Mouse (Mus musculus) forebrain, embryonic 12.5 days (tissue): ENCODE measurements around the gene Cd79a. TPM values are rescaled to one million over a fixed set of nuclear protein-coding genes. Genes with fewer than 3 reads are reported as not detected.
A peak's percentile ranks its signal among the peaks of the same experiment; 100 is the strongest.

Source experiments
- ATAC-seq: fragments of 200-750 bp; cut with Nextera tagmentation; 2 replicates; pipeline ENCODE4 v1.8.0; 2017; ENCODE audit warnings: moderate TSS enrichment; ENCODE audit not compliant: low FRiP score
- H3K27ac ChIP-seq: fragments of 300-500 bp; sonication (generic); 2 replicates; pipeline ENCODE4 v1.5.1; 2016; ENCODE audit warnings: mild to moderate bottlenecking
- H3K27me3 ChIP-seq: fragments of 300-500 bp; sonication (generic); 2 replicates; pipeline ENCODE4 v1.6.1; 2016; ENCODE audit warnings: mild to moderate bottlenecking
- H3K36me3 ChIP-seq: fragments of 300-500 bp; sonication (generic); replicated peaks from 2 replicates; pipeline ENCODE4 v1.6.1; 2016; ENCODE audit warnings: mild to moderate bottlenecking
- H3K4me1 ChIP-seq: fragments of 300-500 bp; sonication (generic); 2 replicates; pipeline ENCODE4 v1.6.1; 2016
- H3K4me2 ChIP-seq: fragments of 300-500 bp; sonication (generic); 2 replicates; pipeline ENCODE4 v1.6.1; 2016; ENCODE audit warnings: mild to moderate bottlenecking, moderate library complexity
- H3K4me3 ChIP-seq: fragments of 300-500 bp; sonication (generic); replicated peaks from 2 replicates; pipeline ENCODE4 v1.5.1; 2016; ENCODE audit warnings: mild to moderate bottlenecking
- H3K9ac ChIP-seq: fragments of 300-500 bp; sonication (generic); 2 replicates; pipeline ENCODE4 v1.6.1; 2016; ENCODE audit warnings: mild to moderate bottlenecking
- H3K9me3 ChIP-seq: fragments of 300-500 bp; sonication (generic); 2 replicates; pipeline ENCODE4 v1.6.1; 2016
- WGBS: fragments of 180-500 bp; shearing (Covaris S2); methylation state at CpG from one replicate; pipeline ENCODE4 v1.1.7; 2016; 5-methylcytosine and 5-hydroxymethylcytosine counted together
- polyA plus RNA-seq: library from polyadenylated mRNA; unstranded; fragments of >200 nt; fragmentation: Nextera tagmentation; extraction: Ambion mirVana; gene quantifications from 2 replicates; pipeline ENCODE4 v1.2.1, GENCODE M21; 2016

Gene Cd79a
- 0.22 TPM in 1 of 2 replicates, not detected in the other for polyA plus RNA-seq

DNA sequence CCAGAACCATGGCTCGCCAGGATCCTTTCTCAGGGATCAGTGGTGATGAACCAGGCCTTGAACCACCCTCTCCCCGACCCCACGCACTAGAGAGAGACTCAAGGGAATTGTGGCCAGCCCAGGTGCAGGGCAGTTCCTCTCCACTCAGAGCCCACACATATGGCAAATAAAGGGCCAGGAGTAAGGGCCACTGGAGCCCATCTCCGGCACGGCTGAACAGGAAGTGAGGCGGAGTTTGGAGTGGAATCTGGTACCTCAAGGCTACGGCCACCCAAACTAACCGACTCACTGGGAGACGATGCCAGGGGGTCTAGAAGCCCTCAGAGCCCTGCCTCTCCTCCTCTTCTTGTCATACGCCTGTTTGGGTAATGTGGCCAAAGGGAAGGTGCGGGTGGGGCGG lies at the start of gene Cd79a:
Cd79a (plus strand) TSS at position 158 of the 400 bp plus-strand sequence.
- H3K4me1 ChIP-seq, result no peaks in the 10 kb centered on the region
- no peak within 1 kb of the TSS; the same call in 1 of the 2 replicates for H3K9ac ChIP-seq
- WGBS, result 79% methylated on average over 12 of the region's 12 CpGs
- H3K27me3 ChIP-seq, result no peaks in the 10 kb centered on the region
- ATAC-seq, result no peak
- H3K4me2 ChIP-seq, result no peak within 1 kb of the TSS
- no peak within 1 kb of the TSS for H3K27ac ChIP-seq
- H3K36me3 ChIP-seq, result no peaks in the 10 kb centered on the region
- H3K4me3 ChIP-seq, result no peak within 1 kb of the TSS
- no peaks in the 10 kb centered on the region for H3K9me3 ChIP-seq

DNA sequence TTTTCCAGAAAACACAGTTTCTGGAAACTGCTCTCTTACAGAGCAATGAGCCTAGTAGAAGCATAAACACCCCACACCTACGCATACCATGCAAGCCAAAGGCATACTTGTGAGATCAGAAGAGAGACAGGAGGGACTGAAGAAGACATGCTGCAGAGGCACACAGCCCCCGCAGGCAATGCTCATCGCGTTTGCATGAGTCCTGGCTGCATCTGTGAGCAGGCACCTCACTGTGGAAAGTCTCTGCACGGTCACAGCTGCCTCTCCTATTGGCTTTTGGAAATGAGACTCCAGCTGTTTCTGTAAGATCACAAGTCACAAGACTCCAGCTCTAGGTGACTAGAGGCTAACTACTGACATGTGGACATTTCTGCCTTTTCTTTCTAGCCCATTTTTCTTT lies 47.0 kb upstream of the Cd79a start:
- no peaks in the 10 kb centered on the region for H3K9me3 ChIP-seq
- H3K4me3 ChIP-seq, result no peak overlapping the region
- H3K36me3 ChIP-seq, result no peaks in the 10 kb centered on the region
- ATAC-seq, result no peak
- no peaks in the 10 kb centered on the region for H3K27me3 ChIP-seq
- peaks cover 8% of the 10 kb centered on the region for H3K4me1 ChIP-seq
- no peak overlapping the region for H3K4me2 ChIP-seq
- 30% methylated on average over 5 of the region's 5 CpGs for WGBS
- 0 out of 2 replicates have a peak overlapping the region, but pooled peaks have one; percentile 43 for H3K27ac ChIP-seq
- no peak overlapping the region for H3K9ac ChIP-seq

DNA sequence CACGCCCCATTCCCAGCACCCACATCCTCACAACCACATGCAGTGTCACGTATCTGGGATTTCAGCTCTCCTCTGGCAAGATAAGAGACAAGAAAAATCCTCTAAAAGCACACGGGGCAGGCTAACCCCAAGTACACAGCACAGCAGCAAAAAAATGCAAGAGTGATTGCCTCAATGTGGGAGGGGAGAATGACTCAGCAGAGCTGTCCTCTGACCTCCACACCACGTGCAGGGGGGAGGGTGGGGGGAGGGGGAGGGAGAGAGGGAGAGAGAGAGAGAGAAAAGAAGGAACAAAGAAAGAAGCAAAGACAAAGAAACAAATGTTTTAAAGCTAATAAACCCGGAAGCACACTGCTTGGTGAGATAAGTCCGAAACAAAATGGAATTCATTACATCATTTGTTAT lies 46.3 kb upstream of the Cd79a start:
- Histone ChIP-seq H3K4me2 (no peak overlapping the region), H3K4me1 (peaks cover 8% of the 10 kb centered on the region), H3K27ac (no peak overlapping the region), H3K36me3 (no peaks in the 10 kb centered on the region), H3K9ac (no peak overlapping the region), H3K4me3 (no peak overlapping the region), H3K27me3 (no peaks in the 10 kb centered on the region), H3K9me3 (no peaks in the 10 kb centered on the region)
- WGBS, result 38% methylated on average over 6 of the region's 6 CpGs
- no peak; the same call in 1 of the 2 replicates for ATAC-seq

DNA sequence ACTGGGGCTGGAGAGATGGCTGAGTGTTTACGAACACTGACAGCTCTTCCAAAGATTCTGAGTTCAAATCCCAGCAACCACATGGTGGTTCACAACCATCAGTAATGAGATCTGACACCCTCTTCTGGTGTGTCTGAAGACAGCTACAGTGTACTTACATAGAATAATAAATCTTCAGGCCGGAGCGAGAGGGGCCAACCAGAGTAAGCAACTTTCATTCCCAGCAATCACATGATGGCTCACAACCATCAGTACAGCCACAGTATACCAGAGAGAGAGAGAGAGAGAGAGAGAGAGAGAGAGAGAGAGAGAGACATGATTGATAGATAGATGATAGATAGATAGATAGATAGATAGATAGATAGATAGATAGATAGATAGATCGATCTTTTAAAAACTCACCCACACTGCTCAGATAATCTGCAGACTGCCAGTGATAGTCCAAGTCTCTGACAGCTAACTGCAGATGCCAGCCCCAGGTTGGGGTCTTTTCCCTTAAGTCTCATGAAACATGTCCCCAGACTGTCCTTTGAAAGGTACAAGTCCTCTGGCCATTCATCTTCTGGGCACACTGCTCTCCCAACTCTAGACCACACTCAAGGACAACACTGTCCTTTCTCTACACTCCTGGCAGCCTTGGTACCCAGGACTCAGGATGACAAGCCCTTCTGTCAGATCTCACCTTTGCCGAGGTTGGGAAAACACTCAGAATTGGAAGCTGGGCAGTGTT lies 45.4 kb upstream of the Cd79a start:
- H3K9ac ChIP-seq, result no peak overlapping the region
- no peak overlapping the region for H3K4me2 ChIP-seq
- no peaks in the 10 kb centered on the region for H3K36me3 ChIP-seq
- no peak overlapping the region for H3K27ac ChIP-seq
- H3K9me3 ChIP-seq, result no peaks in the 10 kb centered on the region
- H3K4me3 ChIP-seq, result no peak overlapping the region
- no peak for ATAC-seq
- 82% methylated on average over 5 of the region's 5 CpGs for WGBS
- no peaks in the 10 kb centered on the region for H3K27me3 ChIP-seq
- peaks cover 10% of the 10 kb centered on the region for H3K4me1 ChIP-seq

DNA sequence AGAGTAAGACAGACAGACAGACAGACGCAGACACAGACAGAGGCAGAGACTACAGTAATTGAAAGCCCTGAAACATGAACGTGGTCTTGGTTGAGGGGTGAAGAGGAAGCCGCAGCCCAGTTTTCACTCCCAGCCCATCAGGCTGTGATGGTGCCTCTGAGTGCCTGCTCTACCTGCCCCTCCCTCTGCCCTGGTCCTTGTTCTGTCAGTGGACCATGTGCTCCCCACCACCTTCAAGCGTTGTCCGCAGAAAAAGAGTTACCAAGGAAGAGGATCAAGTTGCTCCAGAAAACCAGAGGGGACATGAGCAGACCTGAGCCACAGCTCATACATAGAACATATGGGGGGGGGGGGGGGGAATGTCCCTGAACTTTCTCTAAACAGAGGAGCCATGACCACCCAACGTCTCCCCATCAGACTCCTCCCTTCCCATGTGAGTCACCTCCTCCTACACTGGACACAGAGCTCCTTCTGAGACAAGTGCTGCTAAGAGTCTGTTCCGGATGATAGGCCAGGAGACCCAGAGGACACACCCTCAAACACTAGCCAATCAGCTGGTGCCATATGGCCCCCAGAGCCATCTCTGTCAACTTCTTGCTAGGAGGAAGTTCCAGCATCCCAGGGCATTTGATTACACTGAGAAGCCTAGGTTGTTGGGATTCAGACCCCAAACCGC lies 44.5 kb upstream of the Cd79a start:
- Histone ChIP-seq H3K27me3 (no peaks in the 10 kb centered on the region), H3K27ac (0 out of 2 replicates have a peak overlapping the region, but pooled peaks have one; percentile 25), H3K4me1 (peaks cover 14% of the 10 kb centered on the region), H3K36me3 (no peaks in the 10 kb centered on the region), H3K9ac (no peak overlapping the region), H3K9me3 (no peaks in the 10 kb centered on the region), H3K4me2 (no peak overlapping the region), H3K4me3 (no peak overlapping the region)
- ATAC-seq, result no peak
- 87% methylated on average over 8 of the region's 8 CpGs for WGBS

DNA sequence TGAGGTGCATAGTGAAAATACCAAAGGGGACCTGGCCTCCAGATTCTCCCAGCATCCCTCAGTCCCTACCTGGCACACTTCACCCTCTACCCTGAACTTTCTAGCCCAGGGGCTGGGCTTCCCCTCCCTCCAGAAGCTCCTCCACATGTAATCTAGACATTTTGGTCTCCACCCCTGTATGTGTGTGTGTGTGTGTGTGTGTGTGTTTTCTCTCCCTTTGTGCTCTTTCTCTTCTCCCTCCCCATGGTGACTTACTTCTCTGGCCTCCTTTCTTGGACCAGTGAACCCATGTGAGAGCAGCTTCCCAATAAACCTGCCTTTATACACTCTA lies 44.0 kb upstream of the Cd79a start:
- peaks cover 14% of the 10 kb centered on the region for H3K4me1 ChIP-seq
- ATAC-seq, result no peak
- no peaks in the 10 kb centered on the region for H3K9me3 ChIP-seq
- no peaks in the 10 kb centered on the region for H3K36me3 ChIP-seq
- no peak overlapping the region for H3K4me2 ChIP-seq
- no peak overlapping the region for H3K27ac ChIP-seq
- H3K27me3 ChIP-seq, result no peaks in the 10 kb centered on the region
- H3K9ac ChIP-seq, result no peak overlapping the region
- no peak overlapping the region for H3K4me3 ChIP-seq

DNA sequence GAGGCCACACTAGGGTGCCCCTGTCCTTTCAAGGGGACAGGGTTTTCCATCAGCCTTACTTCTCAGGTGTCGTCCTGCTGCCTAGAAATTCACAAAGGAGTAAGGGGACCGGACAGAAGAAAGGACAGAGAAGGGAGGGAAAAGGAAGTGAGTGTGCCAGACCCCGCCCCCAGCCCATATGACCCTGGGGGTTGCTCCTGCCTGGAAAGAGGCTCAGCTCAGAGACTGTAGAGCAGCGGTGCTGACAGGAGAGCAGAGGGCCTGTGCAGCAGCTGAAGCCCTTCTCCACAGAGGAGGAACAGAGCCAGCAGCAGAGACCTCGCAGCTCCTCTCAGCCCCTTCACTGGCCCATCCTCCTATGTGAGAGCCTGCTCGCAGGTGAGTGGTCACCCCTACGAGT lies 43.5 kb upstream of the Cd79a start:
- no peak overlapping the region for H3K4me2 ChIP-seq
- no peak overlapping the region for H3K9ac ChIP-seq
- 43% methylated on average over 7 of the region's 7 CpGs for WGBS
- no peak overlapping the region for H3K27ac ChIP-seq
- H3K27me3 ChIP-seq, result no peaks in the 10 kb centered on the region
- H3K9me3 ChIP-seq, result no peaks in the 10 kb centered on the region
- no peak for ATAC-seq
- no peaks in the 10 kb centered on the region for H3K36me3 ChIP-seq
- H3K4me3 ChIP-seq, result no peak overlapping the region
- peaks cover 14% of the 10 kb centered on the region for H3K4me1 ChIP-seq

DNA sequence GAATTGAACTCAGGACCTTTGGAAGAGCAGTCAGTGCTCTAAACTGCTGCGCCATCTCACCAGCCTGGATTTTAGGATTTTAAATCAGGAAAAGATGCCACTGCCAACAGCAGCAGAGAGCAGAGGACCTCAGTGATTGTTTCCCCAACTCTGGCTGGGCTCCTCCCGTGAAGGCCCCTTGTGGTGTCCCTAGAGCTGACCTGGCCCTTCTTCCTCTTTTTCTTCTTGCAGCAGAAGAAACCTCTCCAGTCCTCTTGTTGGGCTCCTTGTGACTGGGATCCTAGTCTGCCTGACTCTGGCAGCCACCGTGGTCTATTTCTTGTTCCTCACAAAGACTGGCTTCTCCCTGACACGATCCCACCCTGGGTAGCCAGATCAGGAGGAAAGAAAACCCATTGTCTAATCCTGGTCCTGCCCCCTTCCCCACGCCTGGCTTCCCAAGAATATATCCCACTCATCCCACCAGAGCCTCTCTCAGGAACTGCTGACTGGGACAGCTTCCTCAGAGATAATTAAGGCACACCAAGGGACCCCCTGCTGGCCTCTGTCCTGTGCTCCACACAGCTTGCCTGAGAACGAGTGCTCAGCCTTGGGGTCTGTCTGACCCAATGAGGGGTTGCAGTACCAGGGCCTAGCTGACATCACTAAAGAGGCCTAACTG lies 40.6 kb upstream of the Cd79a start:
- WGBS, result 25% methylated on average over 6 of the region's 6 CpGs

DNA sequence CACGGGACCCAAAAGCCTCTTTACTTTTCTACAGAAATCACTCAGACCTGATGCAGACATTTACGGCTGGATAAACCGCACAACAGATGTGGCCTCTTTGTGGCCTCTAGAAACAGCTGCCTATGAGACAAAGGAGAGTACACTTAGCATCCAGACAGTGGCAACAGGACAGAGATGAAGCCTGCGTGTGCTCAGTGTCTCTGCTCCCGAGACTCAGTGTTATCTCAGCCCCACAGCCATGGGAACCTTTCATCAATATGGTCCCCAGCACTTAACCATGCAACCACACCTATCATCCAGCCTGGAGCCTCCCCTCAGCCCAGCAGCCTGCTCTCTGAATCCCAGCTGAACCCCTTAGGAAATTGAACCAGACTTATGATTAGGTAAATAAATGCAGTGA lies 37.9 kb upstream of the Cd79a start:
- WGBS, result 79% methylated on average over 5 of the region's 5 CpGs
- ATAC-seq, result no peak
- no peak overlapping the region for H3K4me2 ChIP-seq
- no peaks in the 10 kb centered on the region for H3K9me3 ChIP-seq
- H3K27me3 ChIP-seq, result 0 out of 2 replicates have a peak, but pooled peaks cover 1% of the 10 kb centered on the region
- H3K36me3 ChIP-seq, result no peaks in the 10 kb centered on the region
- no peak overlapping the region for H3K4me3 ChIP-seq
- no peak overlapping the region for H3K9ac ChIP-seq
- H3K27ac ChIP-seq, result no peak overlapping the region
- 0 out of 2 replicates have a peak, but pooled peaks cover 6% of the 10 kb centered on the region for H3K4me1 ChIP-seq

More for the DNA sequence above, 40.6 kb upstream of the Cd79a start:
- Histone ChIP-seq H3K27me3 (no peaks in the 10 kb centered on the region), H3K27ac (no peak overlapping the region), H3K9me3 (no peaks in the 10 kb centered on the region), H3K4me2 (no peak overlapping the region), H3K4me1 (peaks cover 10% of the 10 kb centered on the region; the same call in 1 of the 2 replicates), H3K36me3 (no peaks in the 10 kb centered on the region), H3K9ac (no peak overlapping the region), H3K4me3 (no peak overlapping the region)
- ATAC-seq, result no peak

DNA sequence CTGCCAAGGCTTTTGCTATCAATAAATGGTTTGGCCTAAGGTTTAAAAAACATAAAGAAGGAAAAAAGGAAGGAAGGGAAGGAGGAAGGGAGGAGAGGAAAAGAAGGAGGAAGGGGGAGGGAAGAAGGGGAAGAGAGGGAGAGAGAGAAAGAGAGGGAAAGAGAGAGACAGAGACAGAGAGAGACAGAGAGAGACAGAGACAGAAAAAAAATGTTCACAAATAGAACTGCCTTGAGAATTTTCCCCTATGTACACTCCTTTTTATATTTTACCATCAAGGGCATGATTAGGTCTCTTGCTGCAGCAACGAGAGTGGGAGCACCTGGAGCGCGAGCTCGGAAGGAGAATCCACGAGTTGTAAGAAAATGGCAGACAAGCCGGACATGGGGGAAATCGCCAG lies 35.3 kb upstream of the Cd79a start, which contains the start of gene Gm9844:
Gm9844 (plus strand) TSS at position 301 of the 400 bp plus-strand sequence.
- H3K4me2 ChIP-seq, result no peak within 1 kb of the TSS
- no peaks in the 10 kb centered on the region for H3K9me3 ChIP-seq
- ATAC-seq, result no peak

DNA sequence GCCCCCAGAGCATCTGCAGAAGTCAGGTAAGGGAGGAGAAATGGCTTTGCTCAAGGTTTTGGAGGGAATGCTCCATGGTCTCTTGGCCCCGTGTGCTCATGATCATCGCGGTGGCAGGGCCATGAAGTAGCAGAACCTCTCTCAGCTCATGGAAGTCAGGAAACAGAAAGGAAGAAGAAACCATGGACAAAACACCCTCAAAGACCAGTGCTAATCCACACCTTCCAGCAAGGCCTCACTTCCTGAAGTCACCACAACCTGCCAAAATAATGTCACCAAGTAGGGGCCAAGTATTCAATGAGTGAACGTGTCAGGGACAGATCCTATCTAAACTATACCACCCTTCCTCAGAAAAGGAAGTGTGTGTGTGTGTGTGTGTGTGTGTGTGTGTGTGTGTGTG lies 34.3 kb upstream of the Cd79a start:
- Histone ChIP-seq H3K9me3 (no peaks in the 10 kb centered on the region), H3K4me3 (no peak overlapping the region), H3K27ac (no peak overlapping the region), H3K4me1 (no peaks in the 10 kb centered on the region), H3K27me3 (peaks cover 8% of the 10 kb centered on the region; the same call in 1 of the 2 replicates), H3K9ac (no peak overlapping the region), H3K4me2 (no peak overlapping the region), H3K36me3 (no peaks in the 10 kb centered on the region)
- ATAC-seq, result no peak
- 86% methylated on average over 4 of the region's 4 CpGs for WGBS

More for the DNA sequence above, 35.3 kb upstream of the Cd79a start, which contains the start of gene Gm9844:
- H3K27me3 ChIP-seq, result peaks cover 8% of the 10 kb centered on the region; the same call in 1 of the 2 replicates
- H3K4me3 ChIP-seq, result no peak within 1 kb of the TSS
- H3K27ac ChIP-seq, result no peak within 1 kb of the TSS
- no peak within 1 kb of the TSS for H3K9ac ChIP-seq
- 0 out of 2 replicates have a peak, but pooled peaks cover 2% of the 10 kb centered on the region for H3K4me1 ChIP-seq
- H3K36me3 ChIP-seq, result no peaks in the 10 kb centered on the region
- 90% methylated on average over 7 of the region's 7 CpGs for WGBS

DNA sequence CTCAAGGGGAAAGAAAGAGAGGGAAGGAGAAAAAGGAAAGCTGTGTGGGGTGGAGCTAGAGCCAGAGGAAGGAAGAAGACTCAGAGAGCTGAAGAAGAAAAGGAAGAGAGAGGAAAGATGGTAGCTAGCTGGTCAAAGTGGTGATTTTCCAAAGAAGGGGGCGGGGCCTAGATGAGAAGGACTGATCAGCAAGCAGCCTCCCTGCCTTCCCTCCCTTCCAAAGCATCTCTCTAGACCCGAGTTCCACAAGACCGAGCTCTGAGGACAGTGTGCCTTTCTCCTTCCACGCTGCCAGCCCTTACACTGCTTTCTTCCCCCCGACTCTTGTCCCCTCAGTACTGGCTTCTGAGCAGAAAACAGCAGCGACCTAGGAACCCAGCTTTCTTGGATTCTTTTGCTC lies 33.0 kb upstream of the Cd79a start:
- Histone ChIP-seq H3K27me3 (peaks cover 8% of the 10 kb centered on the region; the same call in 1 of the 2 replicates), H3K4me3 (no peak overlapping the region), H3K9me3 (no peaks in the 10 kb centered on the region), H3K4me2 (no peak overlapping the region), H3K36me3 (no peaks in the 10 kb centered on the region), H3K9ac (no peak overlapping the region), H3K4me1 (peaks cover 7% of the 10 kb centered on the region; the same call in 1 of the 2 replicates), H3K27ac (no peak overlapping the region)
- no peak for ATAC-seq
- 29% methylated on average over 6 of the region's 6 CpGs for WGBS
